Mouse (Mus musculus) kidney, embryonic 16.5 days (tissue): ENCODE results near the gene Aldh1l1. TPM values are rescaled to one million over a fixed set of nuclear protein-coding genes. Genes with fewer than 3 reads are reported as not detected.

Source experiments
- ATAC-seq: fragments of 200-750 bp; cut with Nextera tagmentation; 2 replicates; pipeline ENCODE4 v1.8.0; 2017; ENCODE audit warnings: moderate TSS enrichment; ENCODE audit not compliant: low FRiP score, low TSS enrichment
- H3K27ac ChIP-seq: fragments of 300-500 bp; sonication (generic); 2 replicates; pipeline ENCODE4 v1.5.1; 2014; ENCODE audit warnings: low read length
- H3K27me3 ChIP-seq: fragments of 300-500 bp; sonication (generic); 2 replicates; pipeline ENCODE4 v1.6.1; 2014; ENCODE audit warnings: low read length, control low read depth, mixed read lengths; ENCODE audit not compliant: insufficient read depth
- H3K36me3 ChIP-seq: fragments of 300-500 bp; sonication (generic); 2 replicates; pipeline ENCODE4 v1.6.1; 2014; ENCODE audit warnings: low read length, control low read depth, mixed read lengths; ENCODE audit not compliant: insufficient read depth
- H3K4me1 ChIP-seq: fragments of 300-500 bp; sonication (generic); 2 replicates; pipeline ENCODE4 v1.6.1; 2014; ENCODE audit warnings: low read length, control low read depth, mixed read lengths; ENCODE audit not compliant: insufficient read depth
- H3K4me2 ChIP-seq: fragments of 300-500 bp; sonication (generic); replicated peaks from 2 replicates; pipeline ENCODE4 v1.6.1; 2014; ENCODE audit warnings: low read depth, low read length
- H3K4me3 ChIP-seq: fragments of 300-500 bp; sonication (generic); 2 replicates; pipeline ENCODE4 v1.5.1; 2014; ENCODE audit warnings: mild to moderate bottlenecking, low read length
- H3K9ac ChIP-seq: fragments of 300-500 bp; sonication (generic); replicated peaks from 2 replicates; pipeline ENCODE4 v1.6.1; 2014; ENCODE audit warnings: low read length
- H3K9me3 ChIP-seq: fragments of 300-500 bp; sonication (generic); 2 replicates; pipeline ENCODE4 v1.6.1; 2016; ENCODE audit warnings: low read length, control low read depth
- WGBS: fragments of 180-500 bp; shearing (Covaris S2); extraction: QIAGEN DNeasy Blood & Tissue Kit; methylation state at CpG from one replicate; pipeline ENCODE4 v1.1.7; 2014; 5-methylcytosine and 5-hydroxymethylcytosine counted together
- polyA plus RNA-seq: library from polyadenylated mRNA; unstranded; fragments of >200 nt; fragmentation: Nextera tagmentation; extraction: Ambion mirVana; gene quantifications from 2 replicates; pipeline ENCODE4 v1.2.1, GENCODE M21; 2015

Aldh1l1 gene
- polyA plus RNA-seq, 1 experiment from 2014 or later = 23.4 TPM

- Histone ChIP-seq H3K27ac (no peak overlapping the region), H3K4me2 (no peak overlapping the region), H3K9me3 (no peaks in the 10 kb centered on the region), H3K9ac (no peak overlapping the region), H3K4me3 (no peak overlapping the region), H3K4me1 (peaks cover 6% of the 10 kb centered on the region), H3K27me3 (no peaks in the 10 kb centered on the region), H3K36me3 (no peaks in the 10 kb centered on the region)
- no peak for ATAC-seq
- 43% methylated on average over 13 of the region's 13 CpGs for WGBS
Measured at GRCm38 (mm10) chr6:90565357-90566215, 79.4 kb downstream of the Aldh1l1 start.

- Histone ChIP-seq H3K4me1 (peaks cover 6% of the 10 kb centered on the region), H3K4me3 (no peak overlapping the region), H3K9me3 (no peaks in the 10 kb centered on the region), H3K27ac (no peak overlapping the region), H3K36me3 (no peaks in the 10 kb centered on the region), H3K27me3 (no peaks in the 10 kb centered on the region), H3K4me2 (no peak overlapping the region), H3K9ac (no peak overlapping the region)
- 54% methylated on average over 3 of the region's 3 CpGs for WGBS
- ATAC-seq = no peak
Measured at GRCm38 (mm10) chr6:90567486-90567885, 81.3 kb downstream of the Aldh1l1 start.

GRCm38 (mm10) chr6:90567928-90568327, 81.7 kb downstream of the Aldh1l1 start:
- Histone ChIP-seq H3K27ac (no peak overlapping the region), H3K4me1 (peaks cover 6% of the 10 kb centered on the region)
- WGBS = 82% methylated on average over 3 of the region's 3 CpGs

GRCm38 (mm10) chr6:90568721-90569120, 82.5 kb downstream of the Aldh1l1 start:
- H3K9me3 ChIP-seq = no peaks in the 10 kb centered on the region
- no peaks in the 10 kb centered on the region for H3K27me3 ChIP-seq
- WGBS = 81% methylated on average over 4 of the region's 4 CpGs
- H3K4me2 ChIP-seq = no peak overlapping the region
- no peak overlapping the region for H3K9ac ChIP-seq
- ATAC-seq = no peak
- peaks cover 6% of the 10 kb centered on the region for H3K4me1 ChIP-seq
- H3K4me3 ChIP-seq = no peak overlapping the region
- no peak overlapping the region for H3K27ac ChIP-seq
- H3K36me3 ChIP-seq = no peaks in the 10 kb centered on the region

More at GRCm38 (mm10) chr6:90567928-90568327, 81.7 kb downstream of the Aldh1l1 start:
- Histone ChIP-seq H3K4me2 (no peak overlapping the region), H3K9ac (no peak overlapping the region), H3K27me3 (no peaks in the 10 kb centered on the region), H3K9me3 (no peaks in the 10 kb centered on the region), H3K4me3 (no peak overlapping the region), H3K36me3 (no peaks in the 10 kb centered on the region)
- ATAC-seq = no peak

- no peak for ATAC-seq
- H3K9me3 ChIP-seq = no peaks in the 10 kb centered on the region
- WGBS = 36% methylated on average over 12 of the region's 12 CpGs
Measured at GRCm38 (mm10) chr6:90569736-90570383, 83.6 kb downstream of the Aldh1l1 start.

GRCm38 (mm10) chr6:90570392-90570791, 84.2 kb downstream of the Aldh1l1 start:
- Histone ChIP-seq H3K27ac (0 out of 2 replicates have a peak overlapping the region, but pooled peaks have one; percentile 11), H3K4me1 (peaks cover 6% of the 10 kb centered on the region), H3K9ac (no peak overlapping the region), H3K36me3 (no peaks in the 10 kb centered on the region), H3K4me2 (no peak overlapping the region), H3K9me3 (no peaks in the 10 kb centered on the region), H3K4me3 (no peak overlapping the region), H3K27me3 (no peaks in the 10 kb centered on the region)
- ATAC-seq = no peak; the same call in 1 of the 2 replicates
- WGBS = 51% methylated on average over 8 of the region's 8 CpGs

More at GRCm38 (mm10) chr6:90569736-90570383, 83.6 kb downstream of the Aldh1l1 start:
- Histone ChIP-seq H3K9ac (no peak overlapping the region), H3K4me1 (peaks cover 6% of the 10 kb centered on the region), H3K36me3 (no peaks in the 10 kb centered on the region), H3K4me2 (no peak overlapping the region), H3K27ac (0 out of 2 replicates have a peak overlapping the region, but pooled peaks have one; percentile 11), H3K4me3 (no peak overlapping the region), H3K27me3 (no peaks in the 10 kb centered on the region)

- no peak overlapping the region for H3K9ac ChIP-seq
- H3K9me3 ChIP-seq = no peaks in the 10 kb centered on the region
- H3K27ac ChIP-seq = no peak overlapping the region
- no peaks in the 10 kb centered on the region for H3K27me3 ChIP-seq
- no peak overlapping the region for H3K4me3 ChIP-seq
- H3K36me3 ChIP-seq = no peaks in the 10 kb centered on the region
- no peak overlapping the region for H3K4me2 ChIP-seq
- ATAC-seq = peak; percentile 62
- 33% methylated on average over 3 of the region's 3 CpGs for WGBS
- H3K4me1 ChIP-seq = peaks cover under 1% of the 10 kb centered on the region
Measured at GRCm38 (mm10) chr6:90575261-90575715, 89.1 kb downstream of the Aldh1l1 start.

GRCm38 (mm10) chr6:90578174-90578573, 91.9 kb downstream of the Aldh1l1 start:
- WGBS = 43% methylated on average over 3 of the region's 3 CpGs
- no peaks in the 10 kb centered on the region for H3K4me1 ChIP-seq
- no peak for ATAC-seq
- no peak overlapping the region for H3K9ac ChIP-seq
- H3K4me2 ChIP-seq = no peak overlapping the region
- H3K27ac ChIP-seq = no peak overlapping the region
- H3K9me3 ChIP-seq = no peaks in the 10 kb centered on the region
- no peaks in the 10 kb centered on the region for H3K36me3 ChIP-seq
- H3K4me3 ChIP-seq = no peak overlapping the region
- H3K27me3 ChIP-seq = no peaks in the 10 kb centered on the region; the same call in 1 of the 2 replicates

GRCm38 (mm10) chr6:90582331-90582730, 96.1 kb downstream of the Aldh1l1 start:
- Histone ChIP-seq H3K4me3 (no peak overlapping the region), H3K27ac (no peak overlapping the region), H3K36me3 (no peaks in the 10 kb centered on the region), H3K9ac (no peak overlapping the region), H3K9me3 (no peaks in the 10 kb centered on the region), H3K27me3 (no peaks in the 10 kb centered on the region; the same call in 1 of the 2 replicates), H3K4me1 (no peaks in the 10 kb centered on the region), H3K4me2 (no peak overlapping the region)
- WGBS = 81% methylated on average over 2 of the region's 2 CpGs
- no peak for ATAC-seq
